Mouse (Mus musculus) stomach, postnatal 0 days (tissue): ENCODE data around the gene Olfr342.

Experiments
- CTCF ChIP-seq: IDR thresholded peaks from 2 replicates; pipeline ENCODE4 v1.5.1; 2016; ENCODE audit warnings: antibody characterized with exemption, low read depth, mild to moderate bottlenecking, moderate library complexity
- EP300 ChIP-seq: optimal IDR thresholded peaks from 2 replicates; pipeline ENCODE3; 2016; ENCODE audit warnings: antibody characterized with exemption

- no peak for TF ChIP-seq EP300
- no peak for TF ChIP-seq CTCF
These were observed at the start of gene Olfr342 for GRCm38 (mm10) chr2:36524698-36525097.
